Mouse (Mus musculus) forebrain, embryonic 15.5 days (tissue): Measurements from ENCODE around the gene Fam50b. TPM values are rescaled to one million over a fixed set of nuclear protein-coding genes. Genes with fewer than 3 reads are reported as not detected.

Experiments used
- ATAC-seq: fragments of 200-750 bp; cut with Nextera tagmentation; replicated peaks from 2 replicates; pipeline ENCODE4 v1.8.0; 2017; ENCODE audit warnings: mild to moderate bottlenecking, moderate TSS enrichment, moderate library complexity
- H3K27ac ChIP-seq: fragments of 300-500 bp; sonication (generic); replicated peaks from 2 replicates; pipeline ENCODE4 v1.5.1; 2015; ENCODE audit warnings: mild to moderate bottlenecking, inconsistent platforms
- H3K27me3 ChIP-seq: fragments of 300-500 bp; sonication (generic); 2 replicates; pipeline ENCODE4 v1.6.1; 2015; ENCODE audit warnings: inconsistent platforms
- H3K36me3 ChIP-seq: fragments of 300-500 bp; sonication (generic); 2 replicates; pipeline ENCODE4 v1.6.1; 2015; ENCODE audit warnings: mild to moderate bottlenecking, inconsistent platforms
- H3K4me1 ChIP-seq: fragments of 300-500 bp; sonication (generic); 2 replicates; pipeline ENCODE4 v1.6.1; 2015; ENCODE audit warnings: inconsistent platforms
- H3K4me2 ChIP-seq: fragments of 300-500 bp; sonication (generic); replicated peaks from 2 replicates; pipeline ENCODE4 v1.6.1; 2015; ENCODE audit warnings: mild to moderate bottlenecking, inconsistent platforms
- H3K4me3 ChIP-seq: fragments of 300-500 bp; sonication (generic); 2 replicates; pipeline ENCODE4 v1.5.1; 2015; ENCODE audit warnings: mild to moderate bottlenecking, inconsistent platforms
- H3K9ac ChIP-seq: fragments of 300-500 bp; sonication (generic); replicated peaks from 2 replicates; pipeline ENCODE4 v1.6.1; 2015; ENCODE audit warnings: mild to moderate bottlenecking, inconsistent platforms
- H3K9me3 ChIP-seq: fragments of 300-500 bp; sonication (generic); 2 replicates; pipeline ENCODE4 v1.6.1; 2016; ENCODE audit warnings: inconsistent platforms
- WGBS: fragments of 180-500 bp; shearing (Covaris S2); methylation state at CpG from one replicate; pipeline ENCODE4 v1.1.7; 2015; ENCODE audit warnings: mixed read lengths; 5-methylcytosine and 5-hydroxymethylcytosine counted together
- polyA plus RNA-seq: library from polyadenylated mRNA; unstranded; fragments of >200 nt; fragmentation: Nextera tagmentation; extraction: Ambion mirVana; gene quantifications from 2 replicates; pipeline ENCODE4 v1.2.1, GENCODE M21; 2015

The Fam50b gene
- polyA plus RNA-seq, 1 experiment from 2014 or later: not detected

GRCm38 (mm10) chr13:34741813-34742568 is 7.3 kb downstream of the Fam50b start:
- no peak overlapping the region for H3K4me3 ChIP-seq
- no peaks in the 10 kb centered on the region for H3K27me3 ChIP-seq
- H3K9ac ChIP-seq: no peak overlapping the region
- no peaks in the 10 kb centered on the region for H3K36me3 ChIP-seq
- peaks cover 8% of the 10 kb centered on the region; the same call in 1 of the 2 replicates for H3K4me1 ChIP-seq
- 78% methylated on average over 3 of the region's 3 CpGs for WGBS
- no peak for ATAC-seq
- no peak overlapping the region for H3K27ac ChIP-seq
- no peak overlapping the region for H3K4me2 ChIP-seq
- H3K9me3 ChIP-seq: no peaks in the 10 kb centered on the region

DNA sequence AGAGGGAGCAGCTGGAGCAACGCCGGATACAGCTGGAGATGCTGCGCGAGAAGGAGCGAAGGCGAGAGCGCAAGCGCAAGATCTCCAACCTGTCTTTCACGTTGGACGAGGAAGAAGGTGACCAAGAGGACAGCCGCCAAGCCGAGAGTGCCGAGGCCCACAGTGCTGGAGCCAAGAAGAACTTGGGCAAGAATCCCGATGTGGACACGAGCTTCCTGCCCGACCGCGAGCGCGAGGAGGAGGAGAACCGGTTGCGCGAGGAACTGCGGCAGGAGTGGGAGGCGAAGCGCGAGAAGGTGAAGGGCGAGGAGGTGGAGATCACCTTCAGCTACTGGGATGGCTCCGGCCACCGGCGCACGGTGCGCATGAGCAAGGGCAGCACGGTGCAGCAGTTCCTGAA is 12.2 kb downstream of the Fam50b start:
- H3K27me3 ChIP-seq: no peaks in the 10 kb centered on the region
- H3K9me3 ChIP-seq: no peaks in the 10 kb centered on the region
- no peak overlapping the region for H3K4me3 ChIP-seq
- no peak for ATAC-seq
- H3K27ac ChIP-seq: no peak overlapping the region
- H3K9ac ChIP-seq: no peak overlapping the region
- no peak overlapping the region for H3K4me2 ChIP-seq
- 96% methylated on average over 34 of the region's 34 CpGs for WGBS
- H3K4me1 ChIP-seq: no peaks in the 10 kb centered on the region
- no peaks in the 10 kb centered on the region for H3K36me3 ChIP-seq

DNA sequence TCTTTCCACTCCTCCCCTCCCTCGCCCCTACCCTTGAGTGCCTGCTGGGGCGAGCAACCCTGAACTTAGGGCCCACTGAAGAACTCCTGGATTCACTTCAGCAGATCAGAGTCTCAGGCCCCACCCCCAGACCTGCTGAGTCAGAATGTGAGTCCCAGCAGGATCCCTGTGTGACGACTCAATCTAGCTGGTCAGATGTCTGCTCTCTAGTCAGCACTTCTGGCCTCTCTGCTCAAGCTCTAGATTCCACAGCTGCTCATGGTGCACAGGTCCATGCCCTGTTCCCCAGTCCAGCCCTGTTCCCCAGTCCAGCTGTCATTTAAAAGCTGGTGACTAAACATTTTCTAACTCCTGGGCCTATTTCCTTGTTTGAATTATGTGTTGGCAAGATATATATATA is 13.9 kb downstream of the Fam50b start:
- Histone ChIP-seq H3K36me3 (no peaks in the 10 kb centered on the region), H3K9ac (no peak overlapping the region), H3K9me3 (no peaks in the 10 kb centered on the region), H3K27ac (no peak overlapping the region), H3K4me1 (no peaks in the 10 kb centered on the region), H3K27me3 (no peaks in the 10 kb centered on the region), H3K4me3 (no peak overlapping the region), H3K4me2 (no peak overlapping the region)
- ATAC-seq: no peak
- whole genome bisulfite sequencing: 56% methylated on average over 3 of the region's 3 CpGs

- Histone ChIP-seq H3K36me3 (no peaks in the 10 kb centered on the region), H3K4me3 (no peak overlapping the region), H3K27me3 (no peaks in the 10 kb centered on the region), H3K4me1 (peaks cover 8% of the 10 kb centered on the region), H3K27ac (no peak overlapping the region), H3K9me3 (no peaks in the 10 kb centered on the region), H3K9ac (no peak overlapping the region), H3K4me2 (no peak overlapping the region)
- WGBS: 97% methylated on average over 9 of the region's 9 CpGs
- ATAC-seq: no peak
Observed at GRCm38 (mm10) chr13:34759202-34759601, 24.6 kb downstream of the Fam50b start.

- Histone ChIP-seq H3K9me3 (no peaks in the 10 kb centered on the region), H3K27ac (no peak overlapping the region), H3K9ac (no peak overlapping the region), H3K4me2 (no peak overlapping the region), H3K4me1 (peaks cover 8% of the 10 kb centered on the region), H3K4me3 (no peak overlapping the region), H3K27me3 (no peaks in the 10 kb centered on the region), H3K36me3 (no peaks in the 10 kb centered on the region)
- WGBS: 5% methylated on average over 7 of the region's 7 CpGs
- ATAC-seq: 0 out of 2 replicates have a peak, but pooled peaks have one; percentile 46
Observed at GRCm38 (mm10) chr13:34760518-34761287, 26.1 kb downstream of the Fam50b start.

GRCm38 (mm10) chr13:34762136-34762535 is 27.5 kb downstream of the Fam50b start:
- ATAC-seq: no peak
- no peak overlapping the region for H3K4me3 ChIP-seq
- no peak overlapping the region for H3K9ac ChIP-seq
- no peak overlapping the region for H3K4me2 ChIP-seq
- H3K36me3 ChIP-seq: no peaks in the 10 kb centered on the region
- WGBS: 69% methylated on average over 5 of the region's 5 CpGs
- no peaks in the 10 kb centered on the region for H3K9me3 ChIP-seq
- H3K4me1 ChIP-seq: peaks cover 8% of the 10 kb centered on the region
- no peak overlapping the region for H3K27ac ChIP-seq
- H3K27me3 ChIP-seq: no peaks in the 10 kb centered on the region

DNA sequence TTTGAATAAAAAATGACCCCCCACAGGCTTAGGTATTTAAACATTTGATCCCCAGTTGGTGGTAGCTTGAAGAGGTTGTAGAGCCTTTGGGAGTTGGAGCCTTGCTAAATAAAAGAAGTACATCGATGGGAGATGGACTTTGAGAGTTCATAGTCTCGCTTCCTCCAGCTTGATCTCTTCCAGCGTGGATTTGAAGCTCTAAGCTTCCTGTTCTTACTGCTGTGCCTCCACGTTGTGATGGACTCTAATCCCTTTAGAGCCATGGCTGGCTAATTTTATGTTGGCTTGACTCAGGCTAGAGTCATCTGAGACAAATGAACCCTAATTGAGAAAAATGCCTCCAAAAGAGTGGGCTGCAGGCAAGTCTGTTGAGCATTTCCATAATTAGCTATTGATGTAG is 28.2 kb downstream of the Fam50b start:
- Histone ChIP-seq H3K27me3 (no peaks in the 10 kb centered on the region), H3K4me3 (no peak overlapping the region), H3K27ac (no peak overlapping the region), H3K36me3 (no peaks in the 10 kb centered on the region), H3K4me2 (no peak overlapping the region), H3K4me1 (peaks cover 8% of the 10 kb centered on the region), H3K9ac (no peak overlapping the region), H3K9me3 (no peaks in the 10 kb centered on the region)
- ATAC-seq: no peak
- WGBS: 37% methylated on average over 4 of the region's 4 CpGs

DNA sequence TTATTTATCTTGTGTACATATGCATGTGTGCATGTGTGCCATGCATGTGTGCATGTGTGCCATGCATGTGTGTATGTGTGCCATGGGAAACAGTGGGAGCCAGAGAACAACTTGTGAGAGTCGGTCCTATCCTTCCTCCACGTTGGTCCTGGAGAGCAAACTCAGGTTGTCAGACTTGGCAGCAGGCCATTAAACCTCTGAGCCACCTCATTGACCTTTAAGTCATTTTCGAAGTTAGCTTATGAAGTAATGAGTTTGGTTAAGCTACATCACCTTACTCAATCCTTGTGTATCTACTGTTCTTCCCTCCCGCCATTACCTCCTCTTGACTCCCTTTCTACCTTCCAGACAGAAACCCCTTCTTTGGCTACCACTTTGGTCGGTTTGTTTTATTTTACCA is 30.6 kb downstream of the Fam50b start:
- no peak overlapping the region for H3K27ac ChIP-seq
- peaks cover 8% of the 10 kb centered on the region for H3K4me1 ChIP-seq
- 88% methylated on average over 5 of the region's 5 CpGs for WGBS
- no peak overlapping the region for H3K4me2 ChIP-seq
- H3K36me3 ChIP-seq: no peaks in the 10 kb centered on the region
- no peak overlapping the region for H3K4me3 ChIP-seq
- ATAC-seq: no peak
- H3K27me3 ChIP-seq: no peaks in the 10 kb centered on the region
- H3K9me3 ChIP-seq: no peaks in the 10 kb centered on the region
- no peak overlapping the region for H3K9ac ChIP-seq

- no peaks in the 10 kb centered on the region for H3K4me1 ChIP-seq
- H3K27me3 ChIP-seq: no peaks in the 10 kb centered on the region
- no peaks in the 10 kb centered on the region for H3K9me3 ChIP-seq
- H3K27ac ChIP-seq: no peak overlapping the region
- no peak overlapping the region for H3K9ac ChIP-seq
- ATAC-seq: no peak
- WGBS: 80% methylated on average over 4 of the region's 4 CpGs
- no peak overlapping the region for H3K4me3 ChIP-seq
- H3K36me3 ChIP-seq: no peaks in the 10 kb centered on the region
- no peak overlapping the region for H3K4me2 ChIP-seq
Observed at GRCm38 (mm10) chr13:34766572-34766971, 31.9 kb downstream of the Fam50b start.

GRCm38 (mm10) chr13:34767527-34768292 is 33.1 kb downstream of the Fam50b start:
- no peak overlapping the region for H3K9ac ChIP-seq
- H3K4me3 ChIP-seq: no peak overlapping the region
- no peaks in the 10 kb centered on the region for H3K9me3 ChIP-seq
- no peaks in the 10 kb centered on the region for H3K36me3 ChIP-seq
- WGBS: 80% methylated on average over 18 of the region's 18 CpGs
- H3K4me1 ChIP-seq: no peaks in the 10 kb centered on the region
- H3K4me2 ChIP-seq: no peak overlapping the region
- ATAC-seq: 0 out of 2 replicates have a peak, but pooled peaks have one; percentile 35
- no peak overlapping the region for H3K27ac ChIP-seq
- no peaks in the 10 kb centered on the region for H3K27me3 ChIP-seq

- Histone ChIP-seq H3K9me3 (no peaks in the 10 kb centered on the region), H3K27ac (no peak overlapping the region), H3K27me3 (no peaks in the 10 kb centered on the region), H3K4me1 (peaks cover 16% of the 10 kb centered on the region; the same call in 1 of the 2 replicates), H3K4me2 (no peak overlapping the region), H3K9ac (no peak overlapping the region), H3K4me3 (no peak overlapping the region), H3K36me3 (no peaks in the 10 kb centered on the region)
- WGBS: 3% methylated on average over 3 of the region's 3 CpGs
- 0 out of 2 replicates have a peak, but pooled peaks have one; percentile 13 for ATAC-seq
Observed at GRCm38 (mm10) chr13:34776767-34777166, 42.1 kb downstream of the Fam50b start.
